Mouse (Mus musculus): ENCODE data around the gene Nnat.
A peak's percentile ranks its signal among the peaks of the same experiment; 100 is the strongest.

Gene Nnat

DNA sequence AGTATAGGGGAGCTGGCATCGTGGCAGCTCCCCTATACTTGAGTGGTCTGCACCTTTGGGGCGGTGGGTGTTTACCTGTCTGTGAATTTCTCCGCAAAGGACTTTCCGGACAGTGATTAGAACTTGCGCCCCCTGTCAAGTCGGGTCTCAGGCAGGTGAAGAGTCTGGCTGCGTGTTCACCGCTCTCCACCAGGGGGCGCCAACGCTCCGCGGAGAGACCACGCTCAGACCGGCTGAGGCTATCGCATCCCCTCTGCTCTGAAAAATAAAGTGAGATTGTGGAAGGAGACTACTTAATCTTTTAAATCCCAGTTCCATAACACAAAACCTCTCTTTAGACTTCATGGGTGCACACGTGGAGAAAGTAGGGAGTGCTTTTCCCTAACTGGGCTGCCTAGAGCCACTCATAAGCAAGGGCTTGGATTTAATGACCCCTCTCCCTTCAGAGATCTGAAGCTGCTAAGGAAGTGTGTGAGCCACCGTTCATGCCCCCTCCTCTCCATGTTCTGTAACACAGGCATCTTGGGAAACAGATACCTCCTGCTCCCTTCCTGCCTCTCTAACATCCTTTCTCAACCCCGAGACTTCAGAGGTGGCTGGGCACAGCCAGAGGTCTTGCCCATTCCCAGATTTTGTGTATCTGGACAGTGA lies 45.3 kb downstream of the Nnat start:
- DNase-seq (ENCODE audit: low spot score) = peak; percentile 86

DNA sequence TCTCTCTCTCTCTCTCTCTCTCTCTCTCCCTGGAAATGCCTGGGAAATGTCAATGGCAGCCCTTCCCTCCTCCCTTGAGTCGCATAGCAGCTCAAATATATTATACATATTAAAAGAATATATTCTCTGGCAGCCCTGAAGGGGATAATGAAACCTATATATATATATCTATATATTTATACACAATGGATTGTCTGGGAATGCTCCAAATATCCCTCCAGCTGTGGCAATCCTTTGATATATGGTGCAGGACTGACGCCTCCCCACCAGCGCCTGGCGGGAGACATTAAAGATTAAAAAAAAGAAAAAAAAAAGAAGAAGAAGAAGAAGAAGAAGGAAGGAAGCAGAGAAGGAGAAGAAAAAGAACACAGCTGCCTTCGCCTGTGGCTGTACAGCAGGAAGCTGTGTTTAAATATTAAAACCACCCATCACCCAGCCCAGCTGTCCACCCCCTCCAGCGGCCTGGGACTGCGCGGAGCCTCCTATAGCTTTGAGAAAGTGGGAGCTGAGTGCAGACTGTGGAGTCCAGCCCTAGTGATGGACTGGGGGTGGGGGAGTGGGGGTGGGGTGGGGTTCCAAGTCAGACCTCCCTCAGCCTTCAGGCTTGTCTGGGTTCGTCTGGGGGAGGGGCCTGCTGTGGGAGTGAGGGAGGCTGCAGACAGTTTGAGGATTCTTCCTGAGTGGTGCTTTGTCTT lies 47.8 kb downstream of the Nnat start:
- DNase-seq (ENCODE audit: low spot score) = no peak

- DNase-seq (ENCODE audit: low spot score) = no peak
These were observed 51.9 kb downstream of the Nnat start for GRCm38 (mm10) chr2:157611735-157612134.

All from MN1 (cell line).